Mouse (Mus musculus) kidney, embryonic 14.5 days (tissue): Measurements from ENCODE around the gene As3mt. TPM values are rescaled to one million over a fixed set of nuclear protein-coding genes. Genes with fewer than 3 reads are reported as not detected.

Experiments
- ATAC-seq: fragments of 200-750 bp; cut with Nextera tagmentation; 2 replicates; pipeline ENCODE4 v1.8.0; 2017; ENCODE audit warnings: moderate number of reproducible peaks, mild to moderate bottlenecking, moderate TSS enrichment, moderate library complexity; ENCODE audit not compliant: low FRiP score, low TSS enrichment
- H3K27ac ChIP-seq: fragments of 300-500 bp; sonication (generic); 2 replicates; pipeline ENCODE4 v1.5.1; 2014; ENCODE audit warnings: low read depth, mild to moderate bottlenecking, low read length, moderate library complexity, mixed read lengths
- H3K27me3 ChIP-seq: fragments of 300-500 bp; sonication (generic); 2 replicates; pipeline ENCODE4 v1.6.1; 2014; ENCODE audit warnings: mild to moderate bottlenecking, low read length; ENCODE audit not compliant: control insufficient read depth, insufficient read depth
- H3K36me3 ChIP-seq: fragments of 300-500 bp; sonication (generic); 2 replicates; pipeline ENCODE4 v1.6.1; 2014; ENCODE audit warnings: low read length, mixed read lengths; ENCODE audit not compliant: control insufficient read depth, insufficient read depth
- H3K4me1 ChIP-seq: fragments of 300-500 bp; sonication (generic); 2 replicates; pipeline ENCODE4 v1.6.1; 2014; ENCODE audit warnings: low read length, mixed read lengths; ENCODE audit not compliant: control insufficient read depth, insufficient read depth
- H3K4me2 ChIP-seq: fragments of 300-500 bp; sonication (generic); replicated peaks from 2 replicates; pipeline ENCODE4 v1.6.1; 2014; ENCODE audit warnings: low read depth, mild to moderate bottlenecking, low read length
- H3K4me3 ChIP-seq: fragments of 300-500 bp; sonication (generic); 2 replicates; pipeline ENCODE4 v1.5.1; 2014; ENCODE audit warnings: mild to moderate bottlenecking, low read length
- H3K9ac ChIP-seq: fragments of 300-500 bp; sonication (generic); 2 replicates; pipeline ENCODE4 v1.6.1; 2014; ENCODE audit warnings: low read depth, mild to moderate bottlenecking, low read length, moderate library complexity
- H3K9me3 ChIP-seq: fragments of 300-500 bp; sonication (generic); 2 replicates; pipeline ENCODE4 v1.6.1; 2016; ENCODE audit warnings: low read length; ENCODE audit not compliant: control insufficient read depth
- WGBS: fragments of 180-500 bp; shearing (Covaris S2); extraction: QIAGEN DNeasy Blood & Tissue Kit; methylation state at CpG from one replicate; pipeline ENCODE4 v1.1.7; 2014; 5-methylcytosine and 5-hydroxymethylcytosine counted together
- polyA plus RNA-seq: library from polyadenylated mRNA; unstranded; fragments of >200 nt; fragmentation: Nextera tagmentation; extraction: Ambion mirVana; gene quantifications from 2 replicates; pipeline ENCODE4 v1.2.1, GENCODE M21; 2014

As3mt gene
- polyA plus RNA-seq, 1 experiment from 2014 or later, result 39.0 TPM

GRCm38 (mm10) chr19:46710614-46711013 is 3.4 kb downstream of the As3mt start:
- Histone ChIP-seq H3K27ac (no peak overlapping the region), H3K36me3 (no peaks in the 10 kb centered on the region; the same call in 1 of the 2 replicates), H3K9me3 (no peaks in the 10 kb centered on the region), H3K4me1 (peaks cover 5% of the 10 kb centered on the region; the same call in 1 of the 2 replicates), H3K4me3 (no peak overlapping the region), H3K27me3 (no peaks in the 10 kb centered on the region), H3K4me2 (no peak overlapping the region), H3K9ac (no peak overlapping the region)
- no peak for ATAC-seq
- 90% methylated on average over 4 of the region's 4 CpGs for WGBS

GRCm38 (mm10) chr19:46714234-46714633 is 7.0 kb downstream of the As3mt start:
- 96% methylated on average over 8 of the region's 8 CpGs for WGBS
- H3K27me3 ChIP-seq, result no peaks in the 10 kb centered on the region
- H3K4me2 ChIP-seq, result no peak overlapping the region
- no peak overlapping the region for H3K9ac ChIP-seq
- peaks cover 4% of the 10 kb centered on the region for H3K9me3 ChIP-seq
- H3K4me1 ChIP-seq, result no peaks in the 10 kb centered on the region
- no peak overlapping the region for H3K4me3 ChIP-seq
- ATAC-seq, result no peak
- H3K36me3 ChIP-seq, result no peaks in the 10 kb centered on the region; the same call in 1 of the 2 replicates
- no peak overlapping the region for H3K27ac ChIP-seq

GRCm38 (mm10) chr19:46715016-46715415 is 7.8 kb downstream of the As3mt start:
- H3K4me1 ChIP-seq, result no peaks in the 10 kb centered on the region
- no peak for ATAC-seq
- 84% methylated on average over 8 of the region's 8 CpGs for WGBS
- H3K27ac ChIP-seq, result no peak overlapping the region
- no peak overlapping the region for H3K4me2 ChIP-seq
- H3K9me3 ChIP-seq, result peaks cover 4% of the 10 kb centered on the region
- no peak overlapping the region for H3K4me3 ChIP-seq
- H3K9ac ChIP-seq, result no peak overlapping the region
- H3K27me3 ChIP-seq, result no peaks in the 10 kb centered on the region
- peaks cover 3% of the 10 kb centered on the region; the same call in 1 of the 2 replicates for H3K36me3 ChIP-seq

- H3K27me3 ChIP-seq, result no peaks in the 10 kb centered on the region
- 82% methylated on average over 4 of the region's 4 CpGs for WGBS
- H3K9me3 ChIP-seq, result peaks cover 4% of the 10 kb centered on the region
- ATAC-seq, result no peak
- no peak overlapping the region for H3K9ac ChIP-seq
- H3K4me1 ChIP-seq, result no peaks in the 10 kb centered on the region
- H3K27ac ChIP-seq, result no peak overlapping the region
- H3K36me3 ChIP-seq, result peaks cover 7% of the 10 kb centered on the region; the same call in 1 of the 2 replicates
- no peak overlapping the region for H3K4me2 ChIP-seq
- no peak overlapping the region for H3K4me3 ChIP-seq
Measured at GRCm38 (mm10) chr19:46718150-46718549, 10.9 kb downstream of the As3mt start.

GRCm38 (mm10) chr19:46724411-46724810 is 17.2 kb downstream of the As3mt start:
- Histone ChIP-seq H3K4me1 (0 out of 2 replicates have a peak, but pooled peaks cover 7% of the 10 kb centered on the region), H3K9me3 (no peaks in the 10 kb centered on the region), H3K4me2 (no peak overlapping the region), H3K27me3 (no peaks in the 10 kb centered on the region), H3K36me3 (peaks cover 13% of the 10 kb centered on the region; the same call in 1 of the 2 replicates), H3K4me3 (no peak overlapping the region), H3K9ac (no peak overlapping the region), H3K27ac (no peak overlapping the region)
- 71% methylated on average over 11 of the region's 11 CpGs for WGBS
- no peak for ATAC-seq

- no peak overlapping the region for H3K27ac ChIP-seq
- WGBS, result 92% methylated on average over 8 of the region's 8 CpGs
- H3K27me3 ChIP-seq, result no peaks in the 10 kb centered on the region
- no peak overlapping the region for H3K4me2 ChIP-seq
- ATAC-seq, result no peak
- no peak overlapping the region for H3K9ac ChIP-seq
- no peaks in the 10 kb centered on the region for H3K9me3 ChIP-seq
- H3K36me3 ChIP-seq, result peaks cover 8% of the 10 kb centered on the region; the same call in 1 of the 2 replicates
- H3K4me3 ChIP-seq, result no peak overlapping the region
- H3K4me1 ChIP-seq, result 0 out of 2 replicates have a peak, but pooled peaks cover 7% of the 10 kb centered on the region
Measured at GRCm38 (mm10) chr19:46726142-46726541, 18.9 kb downstream of the As3mt start.

- H3K9me3 ChIP-seq, result no peaks in the 10 kb centered on the region
- no peak overlapping the region for H3K27ac ChIP-seq
- no peak overlapping the region for H3K4me3 ChIP-seq
- H3K27me3 ChIP-seq, result no peaks in the 10 kb centered on the region
- no peak for ATAC-seq
- H3K9ac ChIP-seq, result no peak overlapping the region
- WGBS, result 49% methylated on average over 8 of the region's 8 CpGs
- peaks cover 8% of the 10 kb centered on the region; the same call in 1 of the 2 replicates for H3K36me3 ChIP-seq
- no peak overlapping the region for H3K4me2 ChIP-seq
- H3K4me1 ChIP-seq, result 0 out of 2 replicates have a peak, but pooled peaks cover 7% of the 10 kb centered on the region
Measured at GRCm38 (mm10) chr19:46727140-46727736, 20.0 kb downstream of the As3mt start.

GRCm38 (mm10) chr19:46727945-46728540 is 20.8 kb downstream of the As3mt start:
- Histone ChIP-seq H3K4me2 (no peak overlapping the region), H3K4me3 (no peak overlapping the region), H3K36me3 (peaks cover 7% of the 10 kb centered on the region; the same call in 1 of the 2 replicates), H3K9ac (no peak overlapping the region), H3K27me3 (no peaks in the 10 kb centered on the region), H3K27ac (no peak overlapping the region), H3K4me1 (0 out of 2 replicates have a peak, but pooled peaks cover 7% of the 10 kb centered on the region), H3K9me3 (no peaks in the 10 kb centered on the region)
- peak; percentile 52 for ATAC-seq
- 57% methylated on average over 11 of the region's 11 CpGs for WGBS

GRCm38 (mm10) chr19:46728909-46729308 is 21.7 kb downstream of the As3mt start:
- Histone ChIP-seq H3K36me3 (peaks cover 5% of the 10 kb centered on the region; the same call in 1 of the 2 replicates), H3K4me3 (no peak overlapping the region), H3K4me1 (0 out of 2 replicates have a peak, but pooled peaks cover 7% of the 10 kb centered on the region), H3K27me3 (no peaks in the 10 kb centered on the region), H3K27ac (no peak overlapping the region), H3K9ac (no peak overlapping the region), H3K9me3 (no peaks in the 10 kb centered on the region), H3K4me2 (no peak overlapping the region)
- WGBS, result 90% methylated on average over 3 of the region's 3 CpGs
- ATAC-seq, result no peak
